Mouse (Mus musculus) heart, embryonic 13.5 days (tissue): ENCODE measurements at regions not wholly inside any gene's neighbourhood (a gene's known extent, or its start where the extent isn't known, plus 50 kb on each side); places are given as distances from the start of the nearest gene placed in this dataset.

Experiments used
- ATAC-seq: fragments of 200-750 bp; cut with Nextera tagmentation; 2 replicates; pipeline ENCODE4 v1.8.0; 2017; ENCODE audit warnings: moderate TSS enrichment; ENCODE audit not compliant: insufficient number of reproducible peaks, low FRiP score, low TSS enrichment; ENCODE audit errors: extremely low read depth
- H3K27ac ChIP-seq: fragments of 300-500 bp; sonication (generic); replicated peaks from 2 replicates; pipeline ENCODE4 v1.5.1; 2015; ENCODE audit warnings: moderate library complexity, mild to moderate bottlenecking, inconsistent platforms
- H3K27me3 ChIP-seq: fragments of 300-500 bp; sonication (generic); replicated peaks from 2 replicates; pipeline ENCODE4 v1.6.1; 2015; ENCODE audit warnings: mild to moderate bottlenecking, inconsistent platforms
- H3K36me3 ChIP-seq: fragments of 300-500 bp; sonication (generic); 2 replicates; pipeline ENCODE4 v1.6.1; 2015; ENCODE audit warnings: mild to moderate bottlenecking, inconsistent platforms
- H3K4me1 ChIP-seq: fragments of 300-500 bp; sonication (generic); 2 replicates; pipeline ENCODE4 v1.6.1; 2015; ENCODE audit warnings: inconsistent platforms
- H3K4me2 ChIP-seq: fragments of 300-500 bp; sonication (generic); 2 replicates; pipeline ENCODE4 v1.6.1; 2015; ENCODE audit warnings: inconsistent platforms, mild to moderate bottlenecking, moderate library complexity
- H3K4me3 ChIP-seq: fragments of 300-500 bp; sonication (generic); 2 replicates; pipeline ENCODE4 v1.5.1; 2015; ENCODE audit warnings: moderate library complexity, mild to moderate bottlenecking, inconsistent platforms
- H3K9ac ChIP-seq: fragments of 300-500 bp; sonication (generic); 2 replicates; pipeline ENCODE4 v1.6.1; 2015; ENCODE audit warnings: inconsistent platforms, mild to moderate bottlenecking, moderate library complexity
- H3K9me3 ChIP-seq: fragments of 300-500 bp; sonication (generic); 2 replicates; pipeline ENCODE4 v1.6.1; 2016; ENCODE audit warnings: inconsistent platforms
- WGBS: fragments of 180-500 bp; shearing (Covaris S2); methylation state at CpG from one replicate; pipeline ENCODE4 v1.1.7; 2015; ENCODE audit warnings: mixed read lengths; 5-methylcytosine and 5-hydroxymethylcytosine counted together

- Histone ChIP-seq H3K9me3 (no peaks in the 10 kb centered on the region), H3K9ac (no peak overlapping the region), H3K4me1 (no peaks in the 10 kb centered on the region), H3K36me3 (no peaks in the 10 kb centered on the region), H3K27ac (no peak overlapping the region), H3K4me2 (no peak overlapping the region), H3K27me3 (no peaks in the 10 kb centered on the region), H3K4me3 (no peak overlapping the region)
- 79% methylated on average over 3 of the region's 3 CpGs for WGBS
- no peak for ATAC-seq
These were observed 596.9 kb downstream of the Tox3 start for GRCm38 (mm10) chr8:89751201-89751600.

GRCm38 (mm10) chr8:89747726-89748125 lies 600.4 kb downstream of the Tox3 start:
- no peaks in the 10 kb centered on the region for H3K27me3 ChIP-seq
- 54% methylated on average over 4 of the region's 4 CpGs for WGBS
- H3K4me3 ChIP-seq: no peak overlapping the region
- no peak overlapping the region for H3K4me2 ChIP-seq
- no peak overlapping the region for H3K27ac ChIP-seq
- H3K4me1 ChIP-seq: 0 out of 2 replicates have a peak, but pooled peaks cover 4% of the 10 kb centered on the region
- H3K9me3 ChIP-seq: no peaks in the 10 kb centered on the region
- no peak for ATAC-seq
- no peak overlapping the region for H3K9ac ChIP-seq
- no peaks in the 10 kb centered on the region for H3K36me3 ChIP-seq

GRCm38 (mm10) chr8:89744267-89745028 lies 603.7 kb downstream of the Tox3 start:
- H3K9ac ChIP-seq: no peak overlapping the region
- H3K9me3 ChIP-seq: no peaks in the 10 kb centered on the region
- WGBS: 78% methylated on average over 11 of the region's 11 CpGs
- ATAC-seq: no peak
- H3K4me1 ChIP-seq: 0 out of 2 replicates have a peak, but pooled peaks cover 4% of the 10 kb centered on the region
- H3K4me2 ChIP-seq: no peak overlapping the region
- no peaks in the 10 kb centered on the region for H3K27me3 ChIP-seq
- no peak overlapping the region for H3K27ac ChIP-seq
- H3K4me3 ChIP-seq: no peak overlapping the region
- no peaks in the 10 kb centered on the region for H3K36me3 ChIP-seq

GRCm38 (mm10) chr8:89738657-89739056 lies 609.5 kb downstream of the Tox3 start:
- Histone ChIP-seq H3K4me3 (no peak overlapping the region), H3K4me2 (no peak overlapping the region), H3K9ac (no peak overlapping the region), H3K4me1 (0 out of 2 replicates have a peak, but pooled peaks cover 4% of the 10 kb centered on the region), H3K27ac (no peak overlapping the region), H3K36me3 (no peaks in the 10 kb centered on the region), H3K9me3 (no peaks in the 10 kb centered on the region), H3K27me3 (no peaks in the 10 kb centered on the region)
- 90% methylated on average over 3 of the region's 3 CpGs for WGBS
- no peak for ATAC-seq

- 82% methylated on average over 1 of the region's 1 CpGs for WGBS
- no peak overlapping the region for H3K4me2 ChIP-seq
- H3K27me3 ChIP-seq: no peaks in the 10 kb centered on the region
- H3K9ac ChIP-seq: no peak overlapping the region
- H3K4me1 ChIP-seq: no peaks in the 10 kb centered on the region
- no peaks in the 10 kb centered on the region for H3K36me3 ChIP-seq
- no peaks in the 10 kb centered on the region for H3K9me3 ChIP-seq
- H3K4me3 ChIP-seq: no peak overlapping the region
- ATAC-seq: no peak
- H3K27ac ChIP-seq: no peak overlapping the region
These were observed 610.5 kb downstream of the Tox3 start for GRCm38 (mm10) chr8:89737636-89738035.

GRCm38 (mm10) chr8:89727252-89727651 lies 620.9 kb downstream of the Tox3 start:
- Histone ChIP-seq H3K27me3 (no peaks in the 10 kb centered on the region), H3K9ac (no peak overlapping the region), H3K4me2 (no peak overlapping the region), H3K4me1 (peaks cover 19% of the 10 kb centered on the region; the same call in 1 of the 2 replicates), H3K36me3 (no peaks in the 10 kb centered on the region), H3K27ac (0 out of 2 replicates have a peak overlapping the region, but pooled peaks have one; percentile 53), H3K4me3 (no peak overlapping the region), H3K9me3 (no peaks in the 10 kb centered on the region)
- ATAC-seq: no peak
- 79% methylated on average over 6 of the region's 6 CpGs for WGBS

- Histone ChIP-seq H3K4me1 (peaks cover 14% of the 10 kb centered on the region; the same call in 1 of the 2 replicates), H3K4me2 (no peak overlapping the region), H3K27ac (no peak overlapping the region), H3K27me3 (no peaks in the 10 kb centered on the region), H3K4me3 (no peak overlapping the region), H3K9ac (no peak overlapping the region), H3K36me3 (no peaks in the 10 kb centered on the region), H3K9me3 (no peaks in the 10 kb centered on the region)
- whole genome bisulfite sequencing: 78% methylated on average over 5 of the region's 5 CpGs
- no peak for ATAC-seq
These were observed 626.3 kb downstream of the Tox3 start for GRCm38 (mm10) chr8:89721684-89722305.

GRCm38 (mm10) chr8:89713880-89714279 lies 634.3 kb downstream of the Tox3 start:
- Histone ChIP-seq H3K4me3 (no peak overlapping the region), H3K9me3 (no peaks in the 10 kb centered on the region), H3K27me3 (peaks cover 4% of the 10 kb centered on the region; the same call in 1 of the 2 replicates), H3K36me3 (no peaks in the 10 kb centered on the region), H3K27ac (0 out of 2 replicates have a peak overlapping the region, but pooled peaks have one; percentile 5), H3K9ac (no peak overlapping the region), H3K4me2 (peak overlapping the region; percentile 34), H3K4me1 (peaks cover 12% of the 10 kb centered on the region)
- ATAC-seq: no peak
- 42% methylated on average over 6 of the region's 6 CpGs for WGBS

GRCm38 (mm10) chr8:89707341-89707928 lies 640.7 kb downstream of the Tox3 start:
- no peak for ATAC-seq
- 40% methylated on average over 5 of the region's 5 CpGs for WGBS
- no peak overlapping the region for H3K27ac ChIP-seq
- no peaks in the 10 kb centered on the region for H3K36me3 ChIP-seq
- peaks cover under 1% of the 10 kb centered on the region; the same call in 1 of the 2 replicates for H3K27me3 ChIP-seq
- no peak overlapping the region for H3K4me2 ChIP-seq
- no peak overlapping the region for H3K9ac ChIP-seq
- no peak overlapping the region for H3K4me3 ChIP-seq
- H3K4me1 ChIP-seq: no peaks in the 10 kb centered on the region
- H3K9me3 ChIP-seq: no peaks in the 10 kb centered on the region

- Histone ChIP-seq H3K9me3 (no peaks in the 10 kb centered on the region; the same call in 1 of the 2 replicates), H3K9ac (no peak overlapping the region), H3K36me3 (no peaks in the 10 kb centered on the region), H3K27me3 (no peaks in the 10 kb centered on the region), H3K4me2 (no peak overlapping the region), H3K4me1 (no peaks in the 10 kb centered on the region), H3K4me3 (no peak overlapping the region), H3K27ac (no peak overlapping the region)
- no peak for ATAC-seq
- WGBS: 67% methylated on average over 6 of the region's 6 CpGs
These were observed 641.7 kb upstream of the Sall1 start for GRCm38 (mm10) chr8:89685696-89686095.

- H3K4me1 ChIP-seq: no peaks in the 10 kb centered on the region
- no peaks in the 10 kb centered on the region for H3K36me3 ChIP-seq
- WGBS: 77% methylated on average over 4 of the region's 4 CpGs
- H3K9me3 ChIP-seq: no peaks in the 10 kb centered on the region
- H3K9ac ChIP-seq: no peak overlapping the region
- H3K4me2 ChIP-seq: no peak overlapping the region
- H3K27ac ChIP-seq: no peak overlapping the region
- no peaks in the 10 kb centered on the region for H3K27me3 ChIP-seq
- H3K4me3 ChIP-seq: no peak overlapping the region
- ATAC-seq: no peak
These were observed 637.0 kb upstream of the Sall1 start for GRCm38 (mm10) chr8:89680937-89681336.
